Mouse (Mus musculus) lung, postnatal 10 days (tissue): ENCODE data around the gene Dip2c.
A peak's percentile ranks its signal among the peaks of the same experiment; 100 is the strongest.

Experiments
- DNase-seq: peaks from one replicate; pipeline ENCODE4 v3.0.0; 2021

The Dip2c gene

GRCm38 (mm10) chr13:9276322-9276855 is at the start of gene Dip2c:
Gene Dip2c (plus strand): TSS chr13:9276528.
- peak; percentile 91 for DNase-seq

GRCm38 (mm10) chr13:9227078-9227477 is 49.2 kb upstream of the Dip2c start:
- no peak for DNase-seq

- DNase-seq, result no peak
Measured at GRCm38 (mm10) chr13:9237495-9237894, 38.8 kb upstream of the Dip2c start.

DNA sequence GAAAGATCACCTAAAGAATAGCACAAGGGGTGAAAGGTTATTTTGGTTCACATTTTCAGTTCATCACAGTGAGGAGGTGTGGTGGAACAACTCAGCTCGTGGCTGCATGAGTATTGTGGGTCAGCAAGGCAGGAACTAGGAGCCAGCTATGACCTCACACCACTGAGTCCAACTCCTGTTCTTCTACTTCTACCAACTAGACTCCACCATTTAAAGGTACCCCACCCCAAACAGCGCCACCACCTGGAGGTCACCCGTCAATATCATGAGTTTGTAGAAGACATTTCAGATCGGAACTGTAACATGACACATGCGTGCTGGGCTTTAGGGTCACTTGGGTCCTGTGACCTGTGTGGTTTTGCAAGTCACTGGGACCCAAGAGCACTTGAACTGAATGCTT is 37.2 kb upstream of the Dip2c start:
- no peak for DNase-seq

DNA sequence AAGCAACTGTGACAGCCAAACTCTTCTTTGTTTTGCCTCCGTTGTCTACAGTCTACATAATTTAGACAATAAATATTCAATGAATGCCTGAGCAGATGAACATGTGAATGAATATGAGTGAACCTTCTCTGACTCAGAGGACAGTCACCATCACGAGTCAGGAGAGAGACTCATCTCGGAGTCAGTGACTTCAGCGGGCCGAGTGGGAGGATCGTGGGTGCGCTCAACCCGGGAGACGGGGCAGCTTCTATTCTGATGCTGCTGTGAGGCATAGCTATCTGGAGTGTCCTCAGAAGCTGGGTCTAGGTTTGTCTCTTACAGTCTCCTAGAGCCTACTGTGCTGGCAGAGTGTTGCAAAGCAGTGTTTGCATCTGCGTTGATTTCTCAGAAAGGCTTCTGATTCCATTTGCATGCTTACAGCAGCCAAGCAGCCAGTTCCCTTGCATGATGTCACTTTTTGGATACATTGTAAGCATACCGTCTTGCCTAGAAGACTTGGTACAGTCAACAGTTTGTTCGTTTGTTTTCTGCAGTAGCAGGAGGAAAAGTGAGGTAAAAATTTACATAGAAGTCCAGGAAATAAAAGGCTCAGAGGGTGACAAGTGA is 36.6 kb upstream of the Dip2c start:
- no peak for DNase-seq

- DNase-seq, result no peak
Measured at GRCm38 (mm10) chr13:9261748-9262147, 14.6 kb upstream of the Dip2c start.

DNA sequence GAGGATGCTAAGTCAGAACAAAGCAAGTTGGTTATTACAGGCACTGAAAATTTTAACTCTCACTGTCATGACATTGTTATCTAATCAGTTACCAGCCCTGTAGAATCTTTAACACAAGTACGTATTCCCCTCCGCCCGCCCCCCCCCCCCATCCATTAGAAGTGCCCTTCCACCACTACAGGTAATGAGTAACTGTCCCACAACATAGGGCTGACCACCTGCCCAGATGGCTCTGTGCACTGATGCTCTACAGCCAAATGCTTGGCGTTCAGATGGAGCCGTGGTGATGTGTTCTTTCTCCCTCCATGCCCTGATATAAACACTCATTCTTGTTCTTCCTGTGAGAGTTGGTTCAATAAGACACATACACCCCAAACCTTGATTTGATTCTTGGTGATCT is 10.8 kb upstream of the Dip2c start:
- DNase-seq, result no peak

GRCm38 (mm10) chr13:9276856-9277620 is 710 bp downstream of the Dip2c start:
- DNase-seq, result peak; percentile 59

DNA sequence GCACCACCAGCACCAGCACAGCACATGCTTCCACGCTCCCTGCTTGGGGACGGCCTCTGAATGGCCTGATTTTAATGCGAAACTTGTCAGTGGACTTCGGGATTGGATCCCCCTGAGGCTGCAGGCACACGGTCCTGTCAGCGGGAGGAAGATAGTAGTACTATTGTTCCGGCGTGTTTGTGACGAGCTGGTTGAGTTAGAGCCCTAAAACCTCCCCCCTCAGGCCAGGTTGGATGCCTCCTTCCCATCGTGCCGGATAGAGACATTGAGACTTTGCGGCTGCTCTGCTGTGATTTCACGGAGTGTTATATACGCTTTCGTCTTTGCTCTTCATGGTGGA is 1.3 kb downstream of the Dip2c start:
- peak; percentile 11 for DNase-seq

- no peak for DNase-seq
Measured at GRCm38 (mm10) chr13:9278636-9279035, 2.3 kb downstream of the Dip2c start.

DNA sequence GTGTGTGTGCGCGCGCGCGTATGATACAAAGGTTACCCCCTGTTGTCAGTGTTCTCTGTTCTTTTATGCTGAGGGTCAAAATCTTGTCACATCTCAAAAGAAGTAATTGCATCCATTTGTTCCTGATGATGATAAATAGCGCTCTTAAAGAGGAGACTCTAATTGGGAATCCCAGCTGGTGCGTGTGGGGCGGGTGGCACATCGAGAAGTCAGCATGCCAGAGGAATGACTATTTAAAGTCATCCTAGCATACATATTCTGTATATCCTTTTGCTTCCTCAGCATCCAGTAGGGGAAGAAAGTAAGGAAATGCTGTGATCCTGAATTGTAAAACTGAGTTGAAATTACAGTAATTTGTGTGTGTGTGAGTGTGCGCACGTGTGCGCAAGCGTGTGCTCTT is 6.7 kb downstream of the Dip2c start:
- DNase-seq, result no peak

- no peak for DNase-seq
Measured at GRCm38 (mm10) chr13:9289916-9290315, 13.6 kb downstream of the Dip2c start.

DNA sequence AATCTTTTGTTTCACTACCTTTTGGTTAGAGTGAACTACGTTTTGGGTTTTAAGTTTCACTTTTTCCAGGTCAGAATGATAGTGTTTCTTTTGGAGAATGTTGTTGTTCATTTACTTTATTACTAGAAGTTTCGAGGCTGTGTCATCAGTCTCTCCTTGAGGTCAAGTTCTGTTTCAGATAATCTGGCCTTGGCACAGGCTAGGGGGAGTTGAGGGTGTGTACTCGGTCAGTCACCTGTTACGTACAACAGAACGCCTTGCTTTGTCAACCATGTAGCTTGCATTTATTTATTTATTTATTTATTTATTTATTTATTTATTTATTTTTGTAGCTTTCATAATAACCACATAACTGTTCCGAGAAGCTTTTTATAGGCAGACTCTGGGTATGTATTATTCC is 20.0 kb downstream of the Dip2c start:
- DNase-seq, result no peak

DNA sequence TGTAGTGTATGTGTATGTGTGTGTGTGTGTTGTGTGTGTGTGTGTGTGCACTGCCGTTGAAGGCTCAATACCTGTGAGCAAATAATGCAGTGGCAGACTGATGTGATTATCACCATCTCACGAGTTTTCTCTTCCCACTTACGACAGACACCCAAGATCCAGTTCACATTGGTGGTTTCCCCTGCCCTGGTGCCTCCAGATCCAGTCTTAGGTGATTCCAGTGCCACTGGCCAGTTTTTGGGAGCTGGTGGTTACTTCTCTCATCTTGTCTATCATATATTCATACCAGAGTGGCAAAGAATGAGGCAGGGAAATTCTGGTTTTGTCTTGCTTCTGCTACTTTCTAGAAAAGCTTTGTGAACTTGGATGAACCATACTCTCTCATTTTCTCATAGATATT is 20.9 kb downstream of the Dip2c start:
- DNase-seq, result no peak

DNA sequence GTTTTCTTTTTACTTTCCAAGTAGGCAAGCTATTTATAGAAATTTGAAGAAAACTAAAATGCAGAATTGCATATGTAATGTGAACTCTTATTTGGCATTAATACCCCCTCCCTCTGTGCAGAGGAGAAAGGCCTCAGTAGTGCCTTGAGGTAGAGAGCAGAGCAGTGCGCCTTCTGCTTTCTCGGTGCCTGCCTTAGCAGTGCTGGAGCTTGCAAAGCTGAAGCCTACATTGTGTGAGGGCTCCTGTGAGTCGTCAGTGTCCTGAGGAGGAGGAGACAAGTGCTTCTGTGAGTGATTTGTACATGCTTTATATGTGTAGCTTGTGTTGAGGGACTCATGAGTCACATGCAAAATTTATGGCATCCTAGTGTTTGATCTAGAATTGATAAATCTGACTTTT is 21.4 kb downstream of the Dip2c start:
- DNase-seq, result no peak

- DNase-seq, result peak; percentile 22
Measured at GRCm38 (mm10) chr13:9299657-9300056, 23.3 kb downstream of the Dip2c start.

DNA sequence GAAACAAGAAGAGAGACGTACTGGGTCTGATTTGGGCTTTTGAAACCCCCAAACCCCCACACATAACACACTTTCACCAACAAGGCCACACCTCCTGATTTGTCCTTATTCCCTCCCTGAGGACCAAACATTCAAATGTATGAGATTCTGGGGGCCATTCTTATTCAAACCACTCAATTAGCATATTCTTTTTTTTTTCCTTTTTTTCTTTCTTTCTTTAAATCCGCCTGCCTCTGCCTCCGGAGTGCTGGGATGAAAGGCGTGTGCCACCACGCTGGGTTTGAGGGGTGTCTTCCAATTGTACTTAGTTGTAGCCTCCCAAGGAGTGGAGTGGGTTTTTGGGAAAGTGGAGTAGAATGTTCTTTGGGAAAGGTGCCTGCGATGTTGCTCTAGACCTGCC is 32.5 kb downstream of the Dip2c start:
- DNase-seq, result no peak

GRCm38 (mm10) chr13:9310806-9311205 is 34.5 kb downstream of the Dip2c start:
- DNase-seq, result no peak

DNA sequence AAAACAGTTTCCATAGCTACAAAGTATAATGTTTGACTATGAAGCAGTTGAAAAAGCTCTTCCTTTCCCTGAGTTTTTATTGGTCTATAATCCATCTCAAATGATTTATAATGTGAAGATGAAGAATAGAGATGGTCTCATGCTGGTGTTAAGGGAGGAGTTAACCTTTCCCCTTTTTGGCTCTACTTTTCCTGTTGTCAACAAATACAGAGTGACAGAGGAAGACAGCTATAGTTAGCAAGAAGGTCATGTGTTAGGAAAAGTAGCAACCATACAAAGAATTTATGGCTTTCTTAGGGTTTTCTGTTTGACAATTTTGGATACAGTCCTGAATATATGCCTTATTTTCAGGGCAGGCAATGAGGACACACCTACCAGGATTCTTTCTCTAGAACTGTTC is 36.6 kb downstream of the Dip2c start:
- no peak for DNase-seq

DNA sequence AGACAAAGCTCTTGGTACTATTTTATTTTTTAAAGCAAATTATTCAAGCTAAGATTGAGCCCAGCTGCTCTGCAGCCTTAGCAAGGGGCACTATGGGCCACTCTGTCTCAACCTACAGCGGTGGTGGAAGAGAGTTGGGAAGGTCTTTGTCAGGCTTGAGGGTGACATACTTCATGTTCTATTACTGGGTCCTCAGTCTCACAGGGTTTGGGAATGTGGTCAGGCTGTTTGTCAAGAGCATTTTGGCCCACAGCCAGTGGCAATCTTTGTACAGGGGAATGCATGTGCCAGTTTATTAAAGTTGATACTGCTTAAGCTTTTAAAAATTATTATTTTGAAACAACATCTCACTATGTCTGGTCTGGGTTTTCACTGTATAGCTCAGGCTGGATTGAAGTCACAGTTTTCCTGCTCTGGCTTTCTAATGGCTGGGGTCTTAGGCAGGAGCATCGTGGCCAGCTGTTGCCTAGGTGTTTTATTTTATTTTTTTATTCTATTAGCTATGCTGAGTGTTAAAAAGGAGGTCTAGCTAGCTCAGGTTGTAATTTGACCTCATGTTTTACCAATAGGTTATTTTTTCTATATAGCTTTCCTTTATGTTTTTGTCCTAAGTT is 37.9 kb downstream of the Dip2c start:
- DNase-seq, result peak; percentile 63

DNA sequence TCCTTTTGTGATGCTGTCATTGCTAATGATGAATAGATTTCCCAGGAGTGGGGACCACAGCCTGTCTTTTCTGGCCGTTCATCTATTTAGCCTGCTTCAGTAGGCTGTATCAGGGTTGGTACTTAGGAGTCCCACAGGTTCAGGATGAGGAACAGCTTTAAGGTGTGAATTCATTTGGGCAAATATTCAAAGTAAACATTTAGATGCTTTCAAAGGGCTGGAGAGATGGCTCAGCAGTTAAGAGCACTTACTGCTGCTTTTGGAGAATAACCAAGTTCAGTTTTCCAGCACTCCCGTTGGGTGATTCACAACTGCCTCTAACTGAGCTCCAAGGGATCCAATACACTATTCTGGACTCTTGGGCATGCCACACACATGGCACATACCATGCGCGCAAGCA is 38.4 kb downstream of the Dip2c start:
- no peak for DNase-seq

DNA sequence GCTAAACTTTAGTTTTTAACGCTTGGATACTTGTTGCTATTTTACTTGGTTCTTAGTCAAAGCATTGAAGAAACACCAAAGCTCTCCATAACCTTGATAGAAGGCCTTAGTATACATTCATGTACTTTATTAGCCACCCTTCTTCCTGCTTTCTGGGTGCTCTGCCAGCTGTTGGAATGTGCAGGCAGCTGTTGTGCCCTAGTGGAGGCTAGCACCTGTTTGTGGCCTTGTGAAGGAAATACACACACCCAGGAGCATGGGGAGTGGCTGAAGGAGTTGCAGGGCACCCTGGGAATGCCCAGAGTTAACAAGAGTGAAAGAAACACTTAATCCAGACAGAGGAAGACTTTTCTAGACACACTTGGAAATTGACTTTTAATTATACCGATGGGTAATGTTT is 43.4 kb downstream of the Dip2c start:
- DNase-seq, result no peak

- no peak for DNase-seq
Measured at GRCm38 (mm10) chr13:9325262-9325661, 48.9 kb downstream of the Dip2c start.

GRCm38 (mm10) chr13:9329307-9329915 is 53.1 kb downstream of the Dip2c start:
- DNase-seq, result peak; percentile 21
